Mouse (Mus musculus) testis, postnatal 14 days (tissue): ENCODE results near the gene Aatk.

Experiments
- DNase-seq: peaks from one replicate; pipeline ENCODE4 v3.0.0; 2021; ENCODE audit warnings: low spot score

The Aatk gene

DNA sequence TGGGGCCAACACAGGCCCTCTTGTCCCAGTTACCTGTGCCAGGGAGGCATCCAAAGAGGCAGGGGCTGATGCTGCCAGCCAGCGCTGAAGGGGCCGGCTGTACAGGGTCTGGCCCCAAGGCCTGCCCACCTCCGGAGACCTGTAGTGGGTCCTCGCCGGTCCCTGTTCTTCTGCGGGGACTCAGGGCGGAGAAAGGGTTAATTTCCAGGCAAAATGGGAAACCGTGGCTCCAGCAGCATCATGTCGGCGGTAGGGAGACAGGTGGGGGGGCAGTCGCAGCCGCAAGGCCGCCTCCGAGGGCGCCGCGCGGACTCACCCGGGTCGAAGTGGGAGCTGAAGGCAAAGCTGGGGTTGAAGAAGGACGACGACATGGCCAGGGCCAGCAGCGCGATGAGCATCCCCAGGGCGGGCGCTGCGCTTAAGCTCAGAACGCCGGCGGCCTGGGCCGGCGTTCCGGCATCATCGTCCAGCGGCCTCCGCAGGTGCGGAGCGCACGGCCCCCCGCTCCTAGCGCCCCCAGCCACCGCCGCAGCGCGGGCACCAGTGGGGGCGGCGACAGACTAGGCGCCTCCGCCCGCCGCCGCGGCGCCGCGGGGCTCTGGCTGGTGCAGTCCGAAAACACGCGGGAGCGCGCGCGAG is at the start of gene Aatk:
Aatk (minus strand) TSS at position 615 of the 639 bp plus-strand sequence.
- no peak for DNase-seq

DNA sequence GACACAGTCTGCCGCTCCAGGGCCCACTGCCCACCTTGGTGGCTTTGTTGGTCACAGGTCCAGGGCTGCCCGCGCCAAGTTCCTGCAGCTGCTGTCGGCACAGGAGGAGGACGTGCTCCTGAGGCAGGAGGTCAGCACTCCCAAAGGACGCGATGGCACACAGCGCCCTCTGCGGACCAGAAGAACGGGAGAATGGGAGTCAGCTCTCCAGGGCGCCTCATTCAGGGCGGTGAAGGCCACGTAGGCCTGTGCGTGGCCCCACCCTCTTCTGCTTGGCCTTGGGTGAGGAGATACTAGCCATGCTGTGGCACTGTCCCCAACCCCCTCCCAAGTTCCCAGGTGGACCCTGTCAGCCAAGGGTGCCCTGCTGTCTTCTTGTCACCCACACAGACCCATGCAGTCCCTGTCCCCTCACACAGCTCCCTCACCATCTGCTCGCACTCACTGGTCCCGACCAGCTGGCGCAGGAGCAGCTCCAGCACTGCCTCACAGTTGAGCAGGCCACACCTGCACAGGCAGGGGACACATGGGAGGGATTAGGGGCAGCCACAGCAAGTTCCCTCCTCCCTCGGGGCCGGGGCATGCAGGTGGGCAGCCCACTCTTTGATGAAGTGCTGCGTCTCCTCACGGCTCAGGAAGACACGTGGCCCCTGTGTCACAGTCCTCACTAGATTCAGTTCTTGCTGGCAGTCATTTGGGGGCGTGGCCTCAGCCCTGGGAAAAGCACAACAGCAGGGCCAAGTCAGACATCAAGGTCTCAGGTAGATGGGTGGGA is 46.0 kb upstream of the Aatk start:
- no peak for DNase-seq

- no peak for DNase-seq
Observed at GRCm38 (mm10) chr11:120090661-120091060, 43.7 kb upstream of the Aatk start.

GRCm38 (mm10) chr11:120086702-120087152 is 39.8 kb upstream of the Aatk start, which contains the start of gene Cep131:
TSS of gene Cep131 (minus strand) at chr11:120086827.
- DNase-seq = peak; percentile 98

DNA sequence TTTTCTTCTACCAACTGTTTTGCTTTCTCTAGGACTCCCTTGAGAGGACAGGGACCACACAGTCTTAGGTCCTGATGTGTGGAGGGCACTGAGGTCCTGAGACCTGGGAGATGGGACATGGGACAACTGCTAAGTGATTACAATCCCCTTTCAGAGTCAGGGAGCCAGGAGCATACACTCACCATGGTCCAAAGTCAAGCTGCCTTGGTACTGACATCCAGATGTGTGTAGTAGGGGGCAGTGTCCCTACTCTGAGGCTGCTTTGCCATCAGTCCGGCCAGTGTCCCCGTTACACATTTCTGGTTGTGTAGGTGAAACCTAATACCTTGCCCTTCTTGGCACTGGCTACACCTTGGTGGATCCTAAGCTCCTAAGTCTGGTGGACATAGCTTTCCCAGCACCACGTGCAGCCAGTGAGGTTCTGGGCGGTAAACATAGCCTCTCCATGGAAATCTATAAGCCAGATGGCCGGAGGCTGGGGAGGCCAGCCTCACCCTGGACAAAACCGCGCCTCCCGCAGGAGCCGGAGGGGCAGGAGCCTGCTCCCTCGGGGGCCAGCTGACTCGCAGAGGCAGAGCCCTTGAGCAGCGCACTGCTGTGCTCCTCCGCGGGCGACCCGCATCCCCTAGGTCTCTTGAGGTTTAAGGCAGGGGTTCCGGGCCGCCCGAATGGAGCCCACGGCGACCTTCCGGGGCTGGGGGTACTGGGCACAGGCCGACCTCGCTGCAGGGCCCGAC is 39.1 kb upstream of the Aatk start:
- peak; percentile 55 for DNase-seq

- no peak for DNase-seq
Observed at GRCm38 (mm10) chr11:120080282-120080681, 33.3 kb upstream of the Aatk start.

DNA sequence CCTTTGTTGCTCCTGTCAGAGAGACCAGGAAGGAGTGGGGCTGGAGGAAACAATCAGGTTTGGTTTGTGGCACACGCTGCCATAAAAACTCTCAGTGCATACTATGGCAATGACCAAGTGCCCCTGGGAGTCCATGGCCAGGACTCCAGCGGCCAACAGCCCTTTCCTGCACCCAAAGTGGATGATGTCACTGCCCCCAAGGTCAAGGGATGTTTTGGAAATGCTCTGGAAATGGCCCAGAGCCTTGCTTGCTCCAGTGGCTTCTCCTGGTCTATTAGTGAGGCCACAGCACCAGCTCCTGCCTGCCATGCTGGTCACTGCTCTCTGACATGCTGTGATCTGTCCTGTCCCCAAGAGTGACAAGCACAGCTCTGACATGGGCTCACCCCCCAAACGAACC is 29.2 kb upstream of the Aatk start:
- no peak for DNase-seq

DNA sequence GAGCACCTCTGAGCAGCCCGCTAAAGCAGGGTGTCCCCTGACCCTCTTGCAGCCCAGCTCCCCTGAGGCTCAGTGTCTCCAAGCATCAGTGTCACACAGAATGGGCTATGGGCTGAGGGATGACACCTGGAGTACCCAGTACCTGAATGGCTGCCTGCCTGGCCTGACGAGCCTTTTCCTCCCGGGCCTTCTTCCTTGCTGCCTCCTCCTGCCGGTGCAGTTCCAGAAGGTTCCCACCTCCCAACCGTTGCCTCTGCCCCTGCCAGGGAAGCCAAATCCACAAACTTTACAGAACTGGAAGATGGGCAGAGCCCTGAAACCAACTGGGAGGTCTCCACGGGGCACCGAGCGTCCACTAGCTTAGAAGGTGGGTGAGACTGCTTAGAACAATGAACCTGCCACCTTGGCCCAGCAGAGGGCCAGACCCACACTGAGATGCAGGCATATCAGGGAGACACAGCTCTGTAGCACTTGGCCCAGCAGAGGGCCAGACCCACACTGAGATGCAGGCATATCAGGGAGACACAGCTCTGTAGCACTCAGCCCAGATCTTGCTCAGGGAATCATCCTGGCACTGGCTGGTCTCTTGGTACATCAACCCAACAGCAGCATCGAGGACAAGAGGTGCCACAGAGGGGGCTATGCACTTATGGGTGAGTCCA is 26.1 kb upstream of the Aatk start:
- no peak for DNase-seq

DNA sequence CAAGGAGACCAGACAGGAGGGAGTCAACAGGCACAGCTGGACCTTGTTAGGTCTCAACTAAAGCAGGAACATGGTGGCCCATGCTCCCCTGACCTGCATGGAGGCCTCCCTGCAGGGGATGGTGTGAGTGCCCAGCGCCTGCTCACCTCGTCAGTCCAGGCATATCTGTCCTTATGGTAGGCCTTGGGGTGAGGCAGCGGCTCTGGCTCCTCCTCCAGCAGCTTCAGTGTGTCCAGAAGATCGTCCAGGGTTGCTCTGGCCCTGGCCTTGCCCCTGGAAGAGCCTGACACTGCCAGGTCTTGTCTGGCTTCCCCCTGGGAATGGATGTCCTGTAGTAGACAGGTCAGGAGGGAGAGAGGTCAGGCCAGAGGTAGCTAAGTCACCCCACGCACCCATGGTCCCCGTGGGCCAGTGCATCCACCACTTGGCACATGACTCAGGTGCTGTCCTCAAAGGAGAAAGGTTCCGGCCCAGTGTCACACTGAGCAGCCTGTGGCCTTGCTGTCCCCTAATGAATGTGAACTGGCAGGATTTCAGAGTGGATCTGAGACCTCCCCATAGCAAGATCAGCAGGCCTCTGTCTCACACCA is 24.9 kb upstream of the Aatk start:
- no peak for DNase-seq

DNA sequence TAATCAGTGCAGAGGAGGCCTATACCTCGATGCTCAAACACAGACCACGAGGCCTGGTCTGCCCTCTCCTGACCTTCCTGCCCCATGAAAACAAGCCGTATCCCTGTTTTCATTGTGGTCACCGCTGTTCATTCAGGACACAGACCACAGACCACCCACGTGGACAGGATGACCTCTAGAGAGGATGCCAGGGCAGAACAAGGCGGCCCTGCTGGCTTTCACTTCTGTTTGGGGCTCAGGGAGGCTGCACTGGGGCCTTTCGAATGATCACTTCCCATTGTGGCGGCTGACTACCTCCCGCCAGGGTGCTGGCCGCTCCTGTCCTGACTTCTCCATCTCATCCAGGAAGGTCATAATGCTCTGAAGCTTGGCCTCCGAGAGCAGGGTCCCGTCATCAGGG is 24.1 kb upstream of the Aatk start:
- no peak for DNase-seq

- no peak for DNase-seq
Observed at GRCm38 (mm10) chr11:120070286-120070930, 23.4 kb upstream of the Aatk start.

DNA sequence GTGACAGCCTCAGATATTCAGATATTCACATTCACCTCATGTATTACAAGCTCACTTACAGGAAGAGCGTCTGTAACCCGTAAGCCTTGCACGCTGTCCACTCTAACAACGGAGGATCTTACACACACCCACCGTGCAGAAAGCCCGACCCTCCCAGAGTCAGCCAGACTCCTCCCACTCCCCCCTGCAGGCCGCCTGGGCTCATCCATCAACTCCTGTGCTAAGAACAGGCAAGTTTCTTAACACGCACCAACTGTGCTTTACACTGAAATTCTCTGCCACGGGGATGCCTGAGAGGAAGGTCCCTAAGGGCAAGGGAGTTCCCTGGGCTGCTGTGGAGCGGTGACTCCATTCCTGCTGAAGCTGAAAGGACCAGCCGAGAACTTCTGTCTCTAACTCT is 22.3 kb upstream of the Aatk start:
- no peak for DNase-seq

- no peak for DNase-seq
Observed at GRCm38 (mm10) chr11:120067834-120068233, 20.9 kb upstream of the Aatk start.

GRCm38 (mm10) chr11:120065291-120065690 is 18.3 kb upstream of the Aatk start:
- peak; percentile 31 for DNase-seq

DNA sequence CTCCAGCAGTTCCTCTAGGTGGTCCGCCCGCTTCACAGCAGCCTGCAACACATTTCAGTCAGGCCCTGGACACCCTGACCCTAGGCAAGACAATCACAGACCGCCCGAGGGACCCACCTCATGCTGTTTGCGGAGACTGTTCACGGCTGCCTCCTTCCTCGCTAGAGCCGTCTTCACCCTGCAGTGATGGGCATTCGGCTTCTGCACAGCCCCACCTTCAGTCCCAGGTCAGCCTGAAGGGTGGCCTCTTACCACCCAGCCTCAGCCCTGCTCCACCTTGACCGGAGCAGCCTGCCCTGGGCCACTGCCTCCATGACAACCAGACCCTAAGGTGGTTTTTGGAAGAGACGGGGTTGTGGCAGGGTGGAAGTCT is 17.7 kb upstream of the Aatk start:
- DNase-seq = no peak

- DNase-seq = no peak
Observed at GRCm38 (mm10) chr11:120064006-120064667, 17.2 kb upstream of the Aatk start.

DNA sequence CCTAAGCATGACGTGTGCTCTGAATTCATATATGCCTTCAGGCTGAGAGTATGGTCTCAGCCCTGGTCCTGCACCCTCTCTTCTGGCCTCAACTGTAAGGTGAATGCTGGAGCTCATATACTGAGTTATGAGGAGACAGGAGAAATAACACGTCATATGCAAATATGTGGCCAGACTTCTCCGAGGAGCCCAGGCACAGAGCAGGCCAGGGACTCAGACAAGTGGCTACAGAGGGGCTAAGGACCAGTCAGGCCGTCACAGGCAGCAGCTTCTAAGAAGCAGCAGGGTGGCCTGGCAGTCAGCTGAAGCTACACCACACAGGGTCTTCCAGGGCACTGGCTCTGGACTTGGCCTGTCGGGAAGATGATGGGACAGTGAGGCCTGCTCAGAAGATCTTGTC is 16.4 kb upstream of the Aatk start:
- no peak for DNase-seq

GRCm38 (mm10) chr11:120060634-120061033 is 13.7 kb upstream of the Aatk start:
- no peak for DNase-seq

GRCm38 (mm10) chr11:120055953-120056732 is 9.2 kb upstream of the Aatk start:
- no peak for DNase-seq

- DNase-seq = no peak
Observed at GRCm38 (mm10) chr11:120053846-120054245, 6.9 kb upstream of the Aatk start.
